Mouse (Mus musculus): Measurements from ENCODE around the gene Clec2l.

The Clec2l gene

DNA sequence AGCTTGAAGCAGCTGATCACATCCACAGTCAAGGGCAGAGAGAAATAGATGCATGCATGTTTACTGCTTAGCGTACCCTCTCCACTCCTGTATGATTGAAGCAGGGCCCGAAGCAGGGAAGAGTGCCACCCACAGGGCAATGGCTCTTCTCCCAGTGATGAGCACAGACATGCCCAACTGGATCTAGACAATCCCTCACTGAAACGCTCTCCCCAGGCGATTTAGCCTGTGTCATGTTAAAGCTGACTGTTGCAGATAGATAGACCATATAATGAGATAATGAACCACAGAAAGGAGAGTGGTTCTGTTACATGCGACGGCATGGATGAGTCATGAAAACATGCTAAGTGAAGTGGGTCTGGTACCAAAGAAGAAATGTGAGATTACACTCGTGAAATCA is 8.4 kb downstream of the Clec2l start:
- DNase-seq, result no peak

GRCm38 (mm10) chr6:38672011-38672410 is 9.1 kb downstream of the Clec2l start:
- DNase-seq, result no peak

DNA sequence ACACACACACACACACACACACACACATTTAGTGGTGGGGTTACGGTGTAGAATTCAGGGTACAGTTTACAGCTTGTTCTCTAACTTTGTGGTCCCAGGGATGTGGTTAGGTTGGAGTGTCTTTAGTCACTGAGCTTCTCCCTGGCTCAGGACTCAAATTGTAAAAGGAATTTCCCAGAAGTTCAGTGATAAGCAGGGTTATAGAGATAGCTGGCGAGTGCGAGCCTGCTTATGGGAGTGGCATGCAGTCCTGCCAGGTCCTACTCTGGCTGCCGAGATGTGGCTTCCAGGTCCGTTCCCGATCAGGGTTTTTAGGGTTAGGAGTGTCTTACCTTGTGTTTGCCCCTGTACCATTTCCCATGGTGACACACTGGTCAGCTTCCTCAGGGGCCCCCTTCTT is 13.3 kb downstream of the Clec2l start:
- DNase-seq, result no peak

DNA sequence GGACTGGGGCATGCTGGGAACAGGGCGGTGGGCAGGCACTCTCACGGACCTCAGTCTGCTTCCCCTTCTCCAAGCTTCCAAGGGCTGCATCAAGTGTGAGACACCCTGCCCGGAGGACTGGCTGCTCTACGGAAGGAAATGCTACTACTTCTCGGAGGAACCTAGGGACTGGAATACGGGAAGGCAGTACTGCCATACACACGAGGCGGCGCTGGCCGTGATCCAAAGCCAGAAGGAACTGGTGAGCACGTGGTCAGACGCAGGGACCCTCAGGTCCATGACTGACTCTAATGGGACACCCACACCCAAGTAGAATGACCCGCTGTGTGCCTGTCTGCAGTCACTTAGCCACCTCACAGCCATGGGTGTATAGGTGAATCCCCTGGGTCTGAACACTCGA is 13.9 kb downstream of the Clec2l start:
- no peak for DNase-seq

- DNase-seq, result no peak
Observed at GRCm38 (mm10) chr6:38677629-38678028, 14.8 kb downstream of the Clec2l start.

DNA sequence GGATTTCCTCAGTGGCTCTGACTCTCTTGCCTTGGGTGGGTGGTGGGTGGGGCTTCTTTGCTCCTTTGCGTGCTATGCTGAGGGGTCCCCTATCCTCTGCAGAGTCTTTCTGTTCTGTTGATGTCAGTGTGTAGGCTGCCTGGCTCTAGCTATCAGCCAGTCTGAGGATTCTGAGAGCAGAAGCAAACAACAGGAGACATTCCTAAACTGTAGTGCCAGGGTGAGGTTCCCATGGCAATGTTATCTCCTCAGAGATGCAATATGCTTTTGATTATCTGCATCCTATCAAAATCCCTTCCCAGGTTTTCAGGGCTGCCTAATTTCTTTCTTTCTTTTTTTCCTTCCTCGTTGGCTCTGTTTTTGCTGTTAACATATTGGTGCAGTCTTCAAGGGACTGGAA is 19.7 kb downstream of the Clec2l start:
- DNase-seq, result no peak

DNA sequence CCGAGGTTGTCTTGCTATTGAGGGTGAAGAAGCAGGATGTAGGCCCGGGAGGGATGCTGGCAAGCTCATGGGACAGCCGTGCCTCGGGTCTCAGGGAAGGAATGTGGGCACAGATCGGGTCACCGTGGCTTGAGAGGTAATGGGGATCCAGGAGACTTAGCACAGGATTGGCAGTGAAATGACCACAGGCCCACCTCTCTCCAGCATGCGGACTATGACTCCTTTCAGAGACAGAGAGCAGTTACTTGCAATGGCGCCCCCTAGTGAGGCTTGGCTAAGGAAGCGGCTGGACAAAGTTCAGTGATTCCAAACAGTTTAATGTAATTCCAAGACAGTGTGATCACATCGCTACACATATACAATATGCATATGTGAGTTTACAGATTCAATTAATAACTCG is 24.3 kb downstream of the Clec2l start:
- peak; percentile 27 for DNase-seq

- no peak for DNase-seq
Observed at GRCm38 (mm10) chr6:38688841-38689240, 26.0 kb downstream of the Clec2l start.

DNA sequence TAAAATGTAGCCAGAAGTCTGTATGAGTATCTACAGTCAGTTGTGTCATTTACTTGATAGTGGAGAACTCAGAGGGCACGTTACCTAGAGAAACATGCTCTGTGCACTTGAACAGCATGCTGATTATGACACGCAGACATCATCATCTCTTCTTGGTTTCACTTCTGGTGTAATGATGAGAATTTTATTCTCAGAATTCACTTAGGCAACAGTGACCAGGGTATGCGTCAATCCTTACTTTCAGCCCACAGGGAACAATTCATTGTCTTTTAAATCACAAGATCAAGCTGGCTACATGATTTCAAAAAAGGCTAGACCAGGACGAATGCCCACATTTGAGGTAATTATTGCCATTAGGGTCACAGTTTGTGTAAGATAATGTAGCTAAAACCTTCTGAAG is 27.7 kb downstream of the Clec2l start:
- DNase-seq, result no peak

DNA sequence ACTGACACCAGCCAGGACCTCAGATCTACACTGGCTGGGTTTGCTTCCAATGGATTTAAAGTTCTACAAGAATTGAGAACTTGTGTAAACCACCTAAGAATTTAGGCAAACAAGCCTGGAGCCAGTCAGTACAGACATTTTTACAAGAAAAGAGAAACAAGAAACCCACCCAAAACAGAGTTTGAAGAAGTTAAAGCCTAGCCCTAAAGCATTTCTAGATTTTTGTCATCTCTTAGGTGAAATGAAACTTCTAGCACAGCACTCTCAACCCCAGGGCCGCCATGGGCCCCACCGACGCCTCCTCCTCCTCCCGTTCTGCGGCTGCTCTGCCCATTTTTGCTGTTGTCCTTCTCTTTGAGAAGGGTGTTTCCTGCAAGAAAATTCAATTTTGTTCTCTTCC is 28.2 kb downstream of the Clec2l start:
- DNase-seq, result no peak

DNA sequence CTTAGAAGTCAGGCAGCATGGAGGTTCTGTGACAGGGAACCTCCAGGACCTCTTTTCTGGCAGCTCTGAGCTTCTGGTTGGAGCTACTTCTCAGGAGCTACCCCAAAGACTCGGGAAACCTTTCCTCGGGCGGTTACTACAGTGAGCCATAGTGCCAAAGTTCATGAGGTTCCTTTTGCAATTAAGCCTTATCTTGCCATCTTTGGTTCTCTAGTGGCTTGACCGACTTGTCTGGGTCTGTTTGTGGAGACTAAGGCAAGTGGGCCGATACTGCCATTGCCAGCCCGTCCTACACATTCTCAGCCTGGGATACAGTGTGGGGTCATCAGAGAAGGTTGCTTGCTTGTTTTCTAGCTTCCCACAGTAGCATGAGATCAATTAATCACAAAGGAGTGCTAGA is 29.7 kb downstream of the Clec2l start:
- no peak for DNase-seq

GRCm38 (mm10) chr6:38695380-38696054 is 32.6 kb downstream of the Clec2l start:
- DNase-seq, result peak; percentile 86

DNA sequence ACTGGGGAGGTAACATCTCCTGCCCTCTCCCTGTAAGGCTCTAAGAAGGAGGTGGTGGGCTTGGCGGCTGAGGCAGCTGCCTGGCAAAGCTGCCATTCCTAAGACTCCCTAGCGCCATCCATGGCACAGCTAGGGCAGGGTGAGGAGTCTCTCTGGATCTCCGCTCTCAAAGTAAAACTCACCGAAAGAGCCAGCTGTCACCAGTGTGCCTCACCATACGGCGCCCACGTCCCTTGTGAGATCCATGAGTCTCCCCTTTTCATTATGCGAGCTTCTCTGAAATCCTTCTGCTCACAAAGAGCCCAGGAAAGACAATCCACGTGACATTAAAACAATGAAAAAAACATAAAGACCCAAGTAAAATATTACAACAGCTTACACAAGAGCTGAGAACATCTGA is 33.7 kb downstream of the Clec2l start:
- DNase-seq, result no peak

DNA sequence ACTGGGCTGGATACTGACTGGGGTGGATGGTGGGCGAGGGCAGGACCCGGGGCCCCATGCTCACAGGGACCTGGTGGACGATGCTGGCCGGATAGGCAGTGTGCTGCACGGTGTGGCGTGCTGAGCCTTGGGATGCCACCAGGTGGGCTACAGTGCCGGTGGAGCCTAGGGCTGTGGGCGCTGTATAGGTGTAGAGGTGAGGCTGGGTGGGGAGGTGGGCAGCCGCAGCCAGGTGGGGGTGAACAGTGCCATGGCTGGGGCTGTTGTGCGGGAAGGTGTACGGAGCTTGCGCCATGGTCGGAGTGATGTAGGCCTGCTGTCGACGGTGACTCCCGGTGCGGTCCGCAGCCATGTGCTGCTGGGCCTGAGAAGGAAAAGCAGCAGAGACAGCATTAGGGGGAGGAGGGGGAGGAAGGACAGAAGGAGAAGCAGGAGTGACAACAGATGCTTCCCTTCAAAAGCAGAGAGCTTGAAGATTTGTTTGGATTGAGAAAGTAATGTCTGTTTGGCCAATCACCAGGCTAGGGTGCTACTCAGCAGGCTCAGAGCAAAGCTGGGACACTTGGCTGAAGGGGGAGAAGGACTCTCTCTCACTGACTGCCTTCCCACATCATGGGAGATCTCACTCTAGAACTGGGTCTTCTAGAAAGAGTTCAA is 35.5 kb downstream of the Clec2l start:
- DNase-seq, result peak; percentile 36

DNA sequence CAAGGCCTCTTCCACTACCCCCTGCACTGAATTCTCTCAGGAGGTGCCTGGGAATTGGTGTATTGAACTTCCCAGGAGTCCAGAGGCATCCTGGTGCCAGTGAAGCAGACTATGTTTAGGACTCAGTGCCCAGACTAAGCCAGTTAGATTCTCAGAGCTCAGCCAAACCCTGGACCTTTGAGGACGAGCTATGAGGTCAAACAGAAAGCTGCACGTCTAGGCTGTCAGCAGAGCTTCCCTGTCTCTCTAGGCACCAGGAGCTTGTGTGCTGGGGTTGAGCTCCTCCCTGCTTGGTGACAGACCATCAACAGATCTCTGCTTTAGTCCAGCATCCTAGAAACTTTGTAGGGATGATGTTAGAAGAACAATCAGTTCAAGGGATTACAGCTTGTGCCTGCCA is 38.6 kb downstream of the Clec2l start:
- no peak for DNase-seq

DNA sequence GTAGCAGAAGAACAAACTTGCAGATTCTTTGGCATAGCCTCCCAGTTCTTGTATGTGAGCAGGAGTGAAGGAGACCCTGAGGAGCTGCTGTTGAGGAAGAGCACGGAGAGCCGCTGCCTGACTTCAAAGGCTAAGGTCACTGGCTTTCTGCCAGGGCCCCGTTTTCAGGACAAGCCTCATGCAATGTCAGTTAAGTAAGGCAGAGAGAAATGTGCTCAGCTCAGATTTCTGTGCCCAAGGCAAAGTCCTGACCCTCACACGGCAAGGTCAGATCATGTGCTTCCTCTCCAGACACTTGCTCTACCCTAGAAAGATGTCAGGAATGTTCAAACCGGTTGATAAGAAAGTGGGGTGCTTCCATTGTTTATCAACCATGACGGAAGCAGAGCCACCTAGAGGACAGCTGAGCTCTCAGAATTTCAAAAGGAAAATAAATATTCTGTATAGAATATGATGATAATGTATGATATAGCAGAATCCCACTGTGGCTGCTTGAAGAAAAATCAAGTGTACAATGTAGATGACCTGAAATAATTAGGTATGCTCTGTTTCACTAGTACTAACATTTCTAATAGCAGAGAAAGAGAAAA is 40.0 kb downstream of the Clec2l start:
- DNase-seq, result peak; percentile 62

- no peak for DNase-seq
Observed at GRCm38 (mm10) chr6:38703526-38703925, 40.7 kb downstream of the Clec2l start.

DNA sequence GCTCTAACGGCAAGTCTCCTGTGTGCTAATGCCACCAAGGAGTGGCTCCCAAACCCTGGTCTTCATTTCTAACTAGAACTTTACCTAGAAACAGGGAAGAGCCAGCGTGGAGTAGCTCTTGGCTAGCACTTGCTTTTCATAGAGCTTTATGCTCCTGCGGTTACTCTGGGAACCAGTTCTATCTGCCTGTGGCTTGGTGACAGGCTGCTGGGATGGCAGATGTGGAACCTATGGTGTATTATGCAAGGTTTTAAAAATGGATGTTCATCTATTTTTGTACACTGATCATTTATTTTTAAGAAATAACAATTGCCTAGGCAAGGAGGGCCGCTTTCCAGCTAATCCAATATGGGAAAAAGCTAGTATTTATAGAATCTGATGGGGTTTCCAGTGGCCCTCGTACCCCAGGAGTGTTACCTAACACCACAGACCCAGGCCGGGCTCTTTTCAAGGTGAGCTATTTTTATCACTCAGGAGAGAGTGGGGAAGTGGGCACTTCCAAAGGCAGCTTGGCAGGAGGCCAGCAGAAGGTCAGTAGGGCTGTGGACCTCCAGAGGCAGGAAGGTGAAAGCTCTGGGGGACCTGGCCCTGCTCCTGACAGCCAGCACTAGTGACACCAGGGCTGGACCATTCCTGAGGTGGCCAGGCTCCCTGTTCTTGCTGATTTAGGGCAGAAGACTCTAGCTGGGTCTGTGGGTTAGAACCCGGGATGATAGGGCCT is 41.6 kb downstream of the Clec2l start:
- DNase-seq, result peak; percentile 61

DNA sequence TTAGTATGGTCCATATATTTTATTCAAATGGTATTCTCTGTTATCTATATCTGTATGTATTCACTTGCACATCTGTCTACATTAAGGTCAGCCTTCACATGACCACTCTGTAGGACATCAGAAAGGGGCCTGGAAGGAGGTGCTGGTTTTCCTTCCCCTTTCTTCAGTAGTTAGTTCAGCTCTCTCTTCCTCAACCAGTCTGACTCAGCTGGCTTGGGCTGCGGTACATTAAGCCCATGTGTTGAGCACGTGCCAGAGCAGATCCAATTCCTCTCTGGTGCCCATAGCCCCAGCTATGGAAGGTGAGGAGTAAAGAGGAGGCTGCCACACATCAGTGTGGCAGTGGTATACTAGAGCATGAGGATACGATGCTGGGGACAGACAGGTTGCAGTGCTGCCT is 47.6 kb downstream of the Clec2l start:
- no peak for DNase-seq

DNA sequence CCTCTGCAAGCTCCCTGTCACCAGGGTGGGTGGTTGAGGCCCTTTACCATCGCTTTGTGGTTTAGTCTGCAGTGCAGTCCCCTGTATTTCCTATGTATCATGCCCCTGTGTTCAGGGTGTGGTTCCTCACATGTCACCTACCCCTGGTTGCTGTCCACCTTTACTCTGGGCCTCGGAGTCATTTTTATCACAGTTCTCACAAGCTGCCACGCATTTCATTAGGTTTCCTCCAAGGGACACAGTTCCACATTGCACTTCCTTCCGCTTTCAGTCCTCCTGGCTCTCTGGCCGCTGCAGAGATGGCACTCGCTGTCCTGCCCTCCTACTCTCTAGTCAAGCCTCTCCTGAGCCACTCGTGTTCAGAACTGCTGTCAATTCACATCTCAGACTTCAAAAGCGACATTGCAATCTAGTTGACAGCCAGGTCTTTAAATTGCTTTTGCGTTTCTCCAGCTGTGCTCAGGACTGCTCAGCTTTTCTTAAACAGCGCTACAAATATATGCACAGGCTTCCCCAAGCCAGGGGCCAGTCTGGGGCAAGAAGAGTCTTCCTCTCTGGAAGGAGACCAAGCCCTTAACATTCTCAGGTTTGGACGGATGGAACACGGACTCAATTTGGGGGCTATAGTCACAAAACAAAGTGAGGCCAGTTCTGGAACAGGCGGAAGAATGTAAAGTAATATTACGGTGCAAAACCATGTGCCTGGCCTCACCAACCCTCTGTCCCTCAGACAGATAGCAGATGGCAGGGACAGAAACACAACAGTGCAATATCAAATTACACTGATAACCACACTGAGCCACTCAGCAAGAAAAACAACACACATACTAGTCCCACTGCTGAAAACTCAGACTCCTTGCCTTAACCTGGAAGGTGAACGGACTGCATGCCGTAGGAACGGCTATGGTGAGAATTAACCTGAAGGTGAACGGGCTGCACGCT is 51.4 kb downstream of the Clec2l start:
- no peak for DNase-seq

- DNase-seq, result no peak
Observed at GRCm38 (mm10) chr6:38715881-38716280, 53.0 kb downstream of the Clec2l start.

DNA sequence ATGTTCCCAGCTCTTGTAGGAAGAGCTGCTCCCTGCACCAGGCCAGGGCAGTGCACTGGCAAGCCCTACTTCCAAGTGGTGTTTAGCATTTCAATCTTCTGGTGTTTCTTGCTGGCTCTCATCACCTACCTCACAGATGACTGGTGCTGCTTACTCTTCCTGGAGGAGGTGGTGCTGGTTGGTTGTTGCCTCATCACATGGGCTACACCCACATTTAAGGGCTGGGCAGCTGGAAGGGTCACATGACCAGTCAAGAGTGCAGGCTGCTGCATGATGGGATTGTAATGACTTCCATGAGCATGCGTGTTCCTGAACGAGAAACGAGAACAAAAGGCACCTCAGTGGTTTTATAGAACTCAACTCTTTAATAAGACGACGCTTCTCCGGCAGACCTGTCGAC is 55.8 kb downstream of the Clec2l start:
- DNase-seq, result no peak

- no peak for DNase-seq
Observed at GRCm38 (mm10) chr6:38719229-38719628, 56.4 kb downstream of the Clec2l start.
